Mouse (Mus musculus): ENCODE results near the gene Mcemp1. TPM values are rescaled to one million over a fixed set of nuclear protein-coding genes. Genes with fewer than 3 reads are reported as not detected.
A peak's percentile ranks its signal among the peaks of the same experiment; 100 is the strongest.

The Mcemp1 gene
- not detected for total RNA-seq (2021)
- long read RNA-seq, experiment 1 = 0 reads
- long read RNA-seq, experiment 2 = 0 reads

- no peak for DNase-seq
These were observed at the start of gene Mcemp1 for GRCm38 (mm10) chr8:3665507-3665906. Gene Mcemp1, plus strand, starts transcription at chr8:3665754.

GRCm38 (mm10) chr8:3621199-3621970 is 44.2 kb upstream of the Mcemp1 start, which contains the start of the genes Xab2 and Pet100:
Gene Xab2, minus strand, starts transcription at chr8:3621316.
Gene Pet100, plus strand, starts transcription at chr8:3621548.
- peak; percentile 98 for DNase-seq

GRCm38 (mm10) chr8:3622119-3622518 is 43.4 kb upstream of the Mcemp1 start:
- DNase-seq = no peak

GRCm38 (mm10) chr8:3625445-3625844 is 40.1 kb upstream of the Mcemp1 start, which contains the start of gene Pcp2:
Gene Pcp2, minus strand, starts transcription at chr8:3625545.
- DNase-seq = no peak

- no peak for DNase-seq
These were observed 38.6 kb upstream of the Mcemp1 start for GRCm38 (mm10) chr8:3626971-3627370.

- no peak for DNase-seq
These were observed 37.5 kb upstream of the Mcemp1 start for GRCm38 (mm10) chr8:3628014-3628413.

- peak; percentile 31 for DNase-seq
These were observed 34.7 kb upstream of the Mcemp1 start, which contains the start of gene Stxbp2 for GRCm38 (mm10) chr8:3630647-3631477. Gene Stxbp2, plus strand, starts transcription at chr8:3630955.

- DNase-seq = no peak
These were observed 34.1 kb upstream of the Mcemp1 start for GRCm38 (mm10) chr8:3631478-3631875.

GRCm38 (mm10) chr8:3645804-3646203 is 19.8 kb upstream of the Mcemp1 start:
- DNase-seq = no peak

- DNase-seq = no peak
These were observed 18.6 kb upstream of the Mcemp1 start for GRCm38 (mm10) chr8:3646824-3647531.

- no peak for DNase-seq
These were observed 18.0 kb upstream of the Mcemp1 start for GRCm38 (mm10) chr8:3647561-3647960.

- DNase-seq = no peak
These were observed 17.3 kb upstream of the Mcemp1 start for GRCm38 (mm10) chr8:3648268-3648667.

- DNase-seq = no peak
These were observed 16.6 kb upstream of the Mcemp1 start for GRCm38 (mm10) chr8:3648990-3649389.

GRCm38 (mm10) chr8:3652845-3653244 is 12.7 kb upstream of the Mcemp1 start:
- no peak for DNase-seq

GRCm38 (mm10) chr8:3654726-3655508 is 10.6 kb upstream of the Mcemp1 start:
- no peak for DNase-seq

- DNase-seq = no peak
These were observed 10.0 kb upstream of the Mcemp1 start, which contains the start of gene Retn for GRCm38 (mm10) chr8:3655526-3655925. Gene Retn, plus strand, starts transcription at chr8:3655770.

GRCm38 (mm10) chr8:3656725-3657381 is 8.7 kb upstream of the Mcemp1 start:
- DNase-seq = no peak

GRCm38 (mm10) chr8:3660889-3661288 is 4.7 kb upstream of the Mcemp1 start:
- no peak for DNase-seq

- no peak for DNase-seq
These were observed 1.1 kb upstream of the Mcemp1 start for GRCm38 (mm10) chr8:3664405-3664804.

GRCm38 (mm10) chr8:3670388-3670787 is 4.8 kb downstream of the Mcemp1 start:
- no peak for DNase-seq

GRCm38 (mm10) chr8:3671980-3672491 is 6.5 kb downstream of the Mcemp1 start, which contains the start of gene Fcor:
Gene Fcor, minus strand, starts transcription at chr8:3672362.
- peak; percentile 47 for DNase-seq
